Mouse (Mus musculus): ENCODE data around the gene Sh2d1b1.

DNA sequence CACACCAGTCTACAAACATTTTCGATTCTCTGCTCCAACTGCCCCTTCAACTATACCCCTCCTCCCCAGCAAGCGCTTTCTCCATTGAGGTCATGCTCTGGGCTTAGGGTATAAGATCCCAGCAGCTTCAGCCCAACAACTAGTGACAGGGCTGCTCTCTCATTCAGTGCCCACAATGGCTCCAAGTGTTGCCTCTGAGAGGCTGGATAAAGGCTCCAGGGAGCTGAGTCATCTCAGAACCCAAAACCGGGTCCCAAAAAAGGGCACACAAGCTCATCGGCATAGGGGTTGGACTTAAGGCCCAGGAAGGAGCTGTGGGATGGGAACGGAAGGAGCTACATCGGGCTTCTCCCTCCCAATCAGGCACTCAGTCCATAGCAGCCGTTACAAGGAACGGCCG, 24.6 kb downstream of the Sh2d1b1 start:
- TF ChIP-seq POLR2A (IDR thresholded peaks at IDR 0.05; ENCODE audit: insufficient read length, low read depth) (no peak), MAX (IDR thresholded peaks at IDR 0.05; ENCODE audit: low read depth) (no peak), TCF3 (IDR thresholded peaks at IDR 0.05; ENCODE audit: insufficient read length, low read depth) (no peak), E2F4 (IDR thresholded peaks at IDR 0.05; ENCODE audit: insufficient read depth) (no peak), MYOD1 (IDR thresholded peaks at IDR 0.05; ENCODE audit: control insufficient read depth in 1 of 3, insufficient read length in 2 of 3, low read depth in 2 of 3) (no peak), POLR2AphosphoS2 (IDR thresholded peaks at IDR 0.05; ENCODE audit: insufficient read length, low read depth) (no peak), USF1 (IDR thresholded peaks at IDR 0.05; ENCODE audit: low read depth) (no peak), MYOG (IDR thresholded peaks at IDR 0.05; ENCODE audit: control insufficient read depth in 1 of 3, insufficient read depth in 1 of 3, insufficient read length in 2 of 3, low read depth in 2 of 3) (no peak)
